Mouse (Mus musculus): Measurements from ENCODE around the gene Tbccd1. TPM values are rescaled to one million over a fixed set of nuclear protein-coding genes. Genes with fewer than 3 reads are reported as not detected.

The Tbccd1 gene
- polyA plus RNA-seq, 1 experiment from 2014 or later, result 22.2 TPM

GRCm38 (mm10) chr16:22844061-22844801, 13.2 kb downstream of the Tbccd1 start:
- WGBS, result 8% methylated on average over 26 of the region's 26 CpGs
- no peaks in the 10 kb centered on the region for H3K36me3 ChIP-seq (ENCODE audit: control insufficient read depth, insufficient read depth)
- no peaks in the 10 kb centered on the region for H3K9me3 ChIP-seq (ENCODE audit: control insufficient read depth, low read length)
- peak overlapping the region; percentile 66 for H3K4me2 ChIP-seq (ENCODE audit: low read length)
- peaks cover 8% of the 10 kb centered on the region for H3K4me1 ChIP-seq (replicated peaks; ENCODE audit: control insufficient read depth, insufficient read depth, low read length)
- peak overlapping the region; percentile 74 for H3K9ac ChIP-seq (replicated peaks; ENCODE audit: low read depth, low read length)
- peak overlapping the region; percentile 45 for H3K4me3 ChIP-seq (replicated peaks; ENCODE audit: low read length)
- H3K27ac ChIP-seq (ENCODE audit: low read length), result no peak overlapping the region
- H3K27me3 ChIP-seq (replicated peaks; ENCODE audit: control insufficient read depth, insufficient read depth, low read length), result no peaks in the 10 kb centered on the region
- ATAC-seq, result peak; percentile 99

DNA sequence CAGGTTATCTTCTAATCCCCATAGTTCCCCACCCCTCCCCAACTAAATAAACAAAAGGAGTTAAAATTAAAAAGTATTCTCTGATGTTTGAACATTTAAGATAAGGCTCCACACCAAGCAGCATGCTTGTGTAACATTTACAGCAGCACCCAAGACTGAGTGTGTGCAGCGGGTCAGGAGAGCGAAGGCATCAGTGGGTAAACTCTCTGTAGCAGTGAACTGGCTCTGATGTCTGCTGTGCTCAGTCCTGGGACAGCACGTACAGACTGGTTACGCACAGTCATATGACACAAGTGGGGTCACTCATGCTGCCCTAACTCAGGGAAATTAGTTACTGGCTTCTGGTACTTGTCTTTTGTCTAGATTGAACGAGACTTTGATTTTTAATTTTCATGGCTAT, 14.6 kb downstream of the Tbccd1 start:
- Histone ChIP-seq H3K4me1 (replicated peaks; ENCODE audit: control insufficient read depth, insufficient read depth, low read length) (peaks cover 8% of the 10 kb centered on the region), H3K36me3 (ENCODE audit: control insufficient read depth, insufficient read depth) (no peaks in the 10 kb centered on the region), H3K4me3 (replicated peaks; ENCODE audit: low read length) (no peak overlapping the region), H3K9me3 (ENCODE audit: control insufficient read depth, low read length) (no peaks in the 10 kb centered on the region), H3K9ac (replicated peaks; ENCODE audit: low read depth, low read length) (no peak overlapping the region), H3K27ac (ENCODE audit: low read length) (no peak overlapping the region), H3K4me2 (ENCODE audit: low read length) (no peak overlapping the region), H3K27me3 (replicated peaks; ENCODE audit: control insufficient read depth, insufficient read depth, low read length) (no peaks in the 10 kb centered on the region)
- ATAC-seq, result no peak
- 94% methylated on average over 5 of the region's 5 CpGs for WGBS

DNA sequence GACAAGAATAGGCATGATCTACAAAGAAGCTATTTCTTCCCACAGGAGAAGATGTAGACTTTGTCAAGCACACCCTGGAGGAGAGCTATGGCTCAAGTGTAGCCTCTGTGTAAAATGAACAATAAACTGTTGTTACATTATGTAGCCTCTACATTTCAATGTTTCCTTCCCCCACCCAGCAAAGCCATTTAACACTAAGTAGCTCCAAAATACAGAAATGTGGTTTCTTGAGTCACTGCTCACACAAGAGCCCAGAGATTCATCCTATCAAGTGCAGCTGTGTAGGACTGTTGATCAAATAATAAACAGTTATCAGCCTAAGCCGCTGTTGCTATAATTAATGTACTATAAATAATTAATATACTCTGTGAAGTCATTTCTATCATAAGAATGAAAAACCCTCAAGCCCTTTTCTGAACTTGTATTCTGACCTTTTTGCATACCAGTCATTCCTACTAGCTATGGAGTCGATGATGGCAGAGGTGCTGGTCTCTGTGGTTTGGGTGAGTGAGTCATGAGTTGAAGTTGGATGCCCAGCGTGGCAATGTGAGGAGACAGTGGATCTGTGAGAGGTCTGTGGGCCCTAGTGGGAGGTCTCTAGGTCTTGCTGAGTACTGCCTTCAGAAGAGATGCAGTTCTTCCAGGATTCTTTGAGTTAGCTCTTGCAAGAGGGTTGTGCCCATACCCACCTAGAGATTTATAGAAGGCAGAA, 18.2 kb downstream of the Tbccd1 start:
- 95% methylated on average over 3 of the region's 3 CpGs for WGBS
- no peaks in the 10 kb centered on the region for H3K36me3 ChIP-seq (ENCODE audit: control insufficient read depth, insufficient read depth)
- H3K9ac ChIP-seq (replicated peaks; ENCODE audit: low read depth, low read length), result no peak overlapping the region
- H3K4me3 ChIP-seq (replicated peaks; ENCODE audit: low read length), result no peak overlapping the region
- H3K4me2 ChIP-seq (ENCODE audit: low read length), result no peak overlapping the region
- H3K27me3 ChIP-seq (replicated peaks; ENCODE audit: control insufficient read depth, insufficient read depth, low read length), result no peaks in the 10 kb centered on the region
- no peak for ATAC-seq
- 0 out of 2 replicates have a peak, but pooled peaks cover 2% of the 10 kb centered on the region for H3K4me1 ChIP-seq (replicated peaks; ENCODE audit: control insufficient read depth, insufficient read depth, low read length)
- no peak overlapping the region for H3K27ac ChIP-seq (ENCODE audit: low read length)
- no peaks in the 10 kb centered on the region for H3K9me3 ChIP-seq (ENCODE audit: control insufficient read depth, low read length)

DNA sequence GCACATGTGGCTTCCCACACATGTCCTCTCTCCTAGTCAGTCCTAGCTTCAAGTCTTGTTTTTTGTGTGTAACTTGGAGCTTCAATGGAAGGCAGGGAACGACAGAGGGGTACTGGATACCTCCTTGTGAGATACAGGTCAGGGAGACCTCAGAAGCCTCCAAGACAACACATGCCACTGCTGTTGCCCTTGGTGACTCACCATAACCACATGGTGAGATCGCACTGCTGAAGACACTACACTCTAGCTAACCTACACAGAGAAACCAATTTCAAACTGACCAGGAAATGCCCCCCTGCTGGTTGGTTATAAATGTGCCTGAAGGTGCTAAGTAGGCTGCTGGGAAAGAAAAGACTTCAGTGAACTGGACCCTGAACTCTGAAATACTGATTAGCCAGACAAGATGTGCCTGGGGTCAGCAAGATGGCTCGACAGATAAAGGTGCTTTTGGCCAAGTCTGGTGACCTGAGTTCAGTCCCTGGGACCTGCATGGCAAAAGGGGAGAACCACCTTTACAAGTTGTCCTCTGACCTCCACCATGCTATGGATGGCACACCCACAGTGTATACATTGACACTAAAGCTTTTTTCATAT, 24.4 kb downstream of the Tbccd1 start:
- WGBS, result 90% methylated on average over 3 of the region's 3 CpGs

GRCm38 (mm10) chr16:22820731-22821130, 36.7 kb downstream of the Tbccd1 start:
- ATAC-seq, result peak; percentile 78
- Histone ChIP-seq H3K4me3 (replicated peaks; ENCODE audit: low read length) (no peak overlapping the region), H3K4me1 (replicated peaks; ENCODE audit: control insufficient read depth, insufficient read depth, low read length) (no peaks in the 10 kb centered on the region), H3K27ac (ENCODE audit: low read length) (no peak overlapping the region), H3K9me3 (ENCODE audit: control insufficient read depth, low read length) (no peaks in the 10 kb centered on the region), H3K9ac (replicated peaks; ENCODE audit: low read depth, low read length) (no peak overlapping the region), H3K36me3 (ENCODE audit: control insufficient read depth, insufficient read depth) (no peaks in the 10 kb centered on the region), H3K27me3 (replicated peaks; ENCODE audit: control insufficient read depth, insufficient read depth, low read length) (no peaks in the 10 kb centered on the region), H3K4me2 (ENCODE audit: low read length) (no peak overlapping the region)
- 41% methylated on average over 8 of the region's 8 CpGs for WGBS

More for the DNA sequence above, 24.4 kb downstream of the Tbccd1 start:
- Histone ChIP-seq H3K9ac (replicated peaks; ENCODE audit: low read depth, low read length) (no peak overlapping the region), H3K9me3 (ENCODE audit: control insufficient read depth, low read length) (no peaks in the 10 kb centered on the region), H3K27ac (ENCODE audit: low read length) (no peak overlapping the region), H3K36me3 (ENCODE audit: control insufficient read depth, insufficient read depth) (no peaks in the 10 kb centered on the region), H3K4me3 (replicated peaks; ENCODE audit: low read length) (no peak overlapping the region), H3K27me3 (replicated peaks; ENCODE audit: control insufficient read depth, insufficient read depth, low read length) (no peaks in the 10 kb centered on the region), H3K4me2 (ENCODE audit: low read length) (no peak overlapping the region), H3K4me1 (replicated peaks; ENCODE audit: control insufficient read depth, insufficient read depth, low read length) (no peaks in the 10 kb centered on the region)
- ATAC-seq, result no peak

- Histone ChIP-seq H3K9me3 (ENCODE audit: control insufficient read depth, low read length) (no peaks in the 10 kb centered on the region), H3K4me3 (replicated peaks; ENCODE audit: low read length) (no peak within 1 kb of the TSS), H3K27me3 (replicated peaks; ENCODE audit: control insufficient read depth, insufficient read depth, low read length) (no peaks in the 10 kb centered on the region), H3K4me2 (ENCODE audit: low read length) (no peak within 1 kb of the TSS), H3K27ac (ENCODE audit: low read length) (no peak within 1 kb of the TSS), H3K9ac (replicated peaks; ENCODE audit: low read depth, low read length) (no peak within 1 kb of the TSS), H3K4me1 (replicated peaks; ENCODE audit: control insufficient read depth, insufficient read depth, low read length) (no peaks in the 10 kb centered on the region), H3K36me3 (ENCODE audit: control insufficient read depth, insufficient read depth) (no peaks in the 10 kb centered on the region)
- ATAC-seq, result no peak
- WGBS, result 64% methylated on average over 2 of the region's 2 CpGs
Observed at GRCm38 (mm10) chr16:22811477-22811876, 46.0 kb downstream of the Tbccd1 start, which contains the start of gene Crygs. TSS of gene Crygs (minus strand) at chr16:22811577.

DNA sequence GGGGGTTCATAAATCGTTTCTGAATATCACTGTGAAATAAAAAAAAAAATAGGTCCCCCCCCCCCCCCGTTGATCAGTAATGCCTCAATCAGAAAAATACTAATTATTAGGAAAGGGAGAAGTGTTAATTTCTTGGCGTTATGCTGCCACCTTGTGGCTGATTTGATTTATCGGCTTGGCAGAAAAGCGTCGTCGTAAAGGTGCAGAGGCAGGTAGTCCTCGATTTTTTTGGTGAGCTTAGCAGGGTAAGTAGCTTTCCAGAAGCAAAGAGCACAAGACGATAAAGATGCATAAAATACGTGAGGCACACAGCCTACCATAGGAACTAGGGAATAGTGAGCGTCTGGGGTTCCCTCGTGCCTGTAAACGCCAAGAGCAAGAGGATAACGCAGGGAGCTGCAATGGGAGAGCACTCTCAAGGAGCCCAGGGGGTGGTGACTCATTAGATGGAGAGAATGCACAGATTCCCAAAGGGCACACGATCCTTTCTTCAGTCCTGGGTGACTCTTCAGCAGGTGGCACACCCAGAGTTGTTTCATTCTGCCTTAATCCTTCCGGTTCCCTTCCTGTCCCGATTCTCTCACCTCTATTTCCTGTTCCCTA, 49.9 kb downstream of the Tbccd1 start:
- Histone ChIP-seq H3K36me3 (ENCODE audit: control insufficient read depth, insufficient read depth) (no peaks in the 10 kb centered on the region), H3K4me2 (ENCODE audit: low read length) (peak overlapping the region; percentile 49), H3K9me3 (ENCODE audit: control insufficient read depth, low read length) (no peaks in the 10 kb centered on the region), H3K4me3 (replicated peaks; ENCODE audit: low read length) (peak overlapping the region; percentile 28), H3K4me1 (replicated peaks; ENCODE audit: control insufficient read depth, insufficient read depth, low read length) (peaks cover 5% of the 10 kb centered on the region), H3K27me3 (replicated peaks; ENCODE audit: control insufficient read depth, insufficient read depth, low read length) (no peaks in the 10 kb centered on the region), H3K27ac (ENCODE audit: low read length) (no peak overlapping the region), H3K9ac (replicated peaks; ENCODE audit: low read depth, low read length) (peak overlapping the region; percentile 27)
- peak; percentile 53 for ATAC-seq
- 13% methylated on average over 17 of the region's 17 CpGs for WGBS

DNA sequence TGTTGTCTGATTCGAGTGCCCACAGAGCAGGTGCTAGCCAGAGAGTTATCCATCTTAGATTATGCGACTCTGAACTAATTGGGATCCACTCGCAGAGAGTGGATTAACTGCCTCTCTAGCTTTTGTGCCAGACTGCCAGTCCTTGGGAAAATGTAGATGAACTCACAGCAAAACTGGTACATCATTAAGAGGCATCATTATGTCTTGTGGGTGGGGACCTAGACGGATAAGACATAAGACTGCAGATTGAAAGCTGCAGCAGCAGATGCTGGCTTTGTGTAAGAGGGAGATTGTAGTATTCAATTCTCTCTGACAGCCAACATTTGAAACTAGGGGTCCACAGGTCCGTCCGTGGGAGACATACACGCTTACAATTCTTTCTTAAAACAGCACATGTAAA, 54.7 kb downstream of the Tbccd1 start:
- WGBS, result 26% methylated on average over 7 of the region's 7 CpGs
- peak; percentile 57 for ATAC-seq

DNA sequence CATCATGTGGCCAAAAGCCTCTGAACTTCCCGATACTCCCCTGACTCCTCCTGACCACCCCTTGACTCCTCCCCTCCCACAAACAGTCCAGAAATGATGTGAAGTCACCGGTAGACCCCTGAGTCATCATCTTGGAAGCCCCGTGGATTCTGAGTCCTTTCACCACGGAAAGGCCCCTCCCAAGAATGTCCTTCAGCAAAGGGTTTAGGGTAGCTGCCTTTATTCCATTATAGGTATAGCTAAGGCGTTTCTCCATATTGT, 56.7 kb downstream of the Tbccd1 start:
- 6% methylated on average over 5 of the region's 5 CpGs for WGBS
- H3K9ac ChIP-seq (replicated peaks; ENCODE audit: low read depth, low read length), result no peak overlapping the region
- H3K27me3 ChIP-seq (replicated peaks; ENCODE audit: control insufficient read depth, insufficient read depth, low read length), result no peaks in the 10 kb centered on the region
- no peaks in the 10 kb centered on the region for H3K36me3 ChIP-seq (ENCODE audit: control insufficient read depth, insufficient read depth)
- H3K4me1 ChIP-seq (replicated peaks; ENCODE audit: control insufficient read depth, insufficient read depth, low read length), result peaks cover 8% of the 10 kb centered on the region
- no peak for ATAC-seq
- H3K27ac ChIP-seq (ENCODE audit: low read length), result no peak overlapping the region
- no peak overlapping the region for H3K4me3 ChIP-seq (replicated peaks; ENCODE audit: low read length)
- no peak overlapping the region for H3K4me2 ChIP-seq (ENCODE audit: low read length)
- no peaks in the 10 kb centered on the region for H3K9me3 ChIP-seq (ENCODE audit: control insufficient read depth, low read length)

More for the DNA sequence above, 54.7 kb downstream of the Tbccd1 start:
- no peak overlapping the region for H3K4me3 ChIP-seq (replicated peaks; ENCODE audit: low read length)
- H3K9me3 ChIP-seq (ENCODE audit: control insufficient read depth, low read length), result no peaks in the 10 kb centered on the region
- H3K4me2 ChIP-seq (ENCODE audit: low read length), result no peak overlapping the region
- H3K4me1 ChIP-seq (replicated peaks; ENCODE audit: control insufficient read depth, insufficient read depth, low read length), result peaks cover 8% of the 10 kb centered on the region
- H3K9ac ChIP-seq (replicated peaks; ENCODE audit: low read depth, low read length), result no peak overlapping the region
- no peaks in the 10 kb centered on the region for H3K27me3 ChIP-seq (replicated peaks; ENCODE audit: control insufficient read depth, insufficient read depth, low read length)
- H3K36me3 ChIP-seq (ENCODE audit: control insufficient read depth, insufficient read depth), result no peaks in the 10 kb centered on the region
- H3K27ac ChIP-seq (ENCODE audit: low read length), result peak overlapping the region; percentile 56; the same call in 1 of the 2 replicates

All from forebrain, embryonic 16.5 days (tissue).